Mouse (Mus musculus) c-Kit-positive CD71-positive TER-119-positive erythroid progenitor cells, embryonic 14.5 days (primary cell): ENCODE data around the gene Olfr1416.

Experiments
- DNase-seq: peaks from one replicate; pipeline ENCODE4 v3.0.0-alpha.2; 2013; ENCODE audit warnings: low spot score

The Olfr1416 gene

DNA sequence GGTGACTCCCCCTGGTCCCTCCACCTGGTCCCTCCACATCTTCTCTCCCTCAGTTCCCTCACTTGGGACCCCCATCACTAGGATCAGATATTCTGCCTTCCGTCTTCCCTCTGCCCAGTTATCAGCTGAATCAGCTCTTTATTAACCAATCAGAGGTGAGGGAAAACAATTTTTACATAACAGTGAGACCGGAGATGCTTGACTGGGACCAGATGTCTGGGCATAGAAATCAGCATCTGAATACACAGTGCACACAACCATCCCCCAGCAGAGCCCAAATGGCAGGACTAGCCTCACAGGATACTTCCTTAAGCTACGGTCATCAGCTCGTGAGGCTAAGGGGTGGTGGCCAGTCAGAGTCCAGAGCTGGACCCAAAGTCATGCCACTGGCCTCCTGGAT, 52.8 kb downstream of the Olfr1416 start:
- DNase-seq: no peak

- DNase-seq: no peak
Observed at GRCm38 (mm10) chr1:92431420-92431819, 53.5 kb downstream of the Olfr1416 start.

GRCm38 (mm10) chr1:92430991-92431390, 53.9 kb downstream of the Olfr1416 start:
- no peak for DNase-seq
